Mouse (Mus musculus): Measurements from ENCODE around the gene Aamp.

Gene Aamp

GRCm38 (mm10) chr1:74284543-74285160, at the start of gene Aamp, which contains the start of gene Pnkd:
TSS of gene Aamp (minus strand) at chr1:74284738.
TSS of gene Pnkd (plus strand) at chr1:74284930.
- WGBS, result under 1% methylated on average over 56 of the region's 56 CpGs

DNA sequence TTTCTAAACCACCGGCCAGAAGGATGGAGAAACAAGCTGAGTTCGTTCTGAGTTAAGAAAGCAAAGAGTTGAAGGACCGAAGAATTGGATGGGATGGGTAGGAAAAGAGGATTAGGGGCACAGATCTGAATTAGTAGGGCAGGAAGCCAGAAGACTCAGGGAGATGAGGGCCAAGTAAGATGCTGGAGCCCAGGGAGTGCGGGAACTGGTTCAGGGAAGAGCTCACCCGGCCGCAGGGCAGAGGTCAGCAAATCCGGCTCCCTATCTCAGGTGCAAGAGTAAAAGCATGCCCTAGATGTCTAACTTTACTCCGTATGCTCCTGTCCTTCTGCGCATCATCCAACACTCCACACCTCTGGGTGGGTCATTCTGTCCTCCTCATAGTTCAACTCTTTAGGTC, 48.4 kb upstream of the Aamp start:
- 3% methylated on average over 9 of the region's 9 CpGs for WGBS

- WGBS, result under 1% methylated on average over 36 of the region's 36 CpGs
Observed at GRCm38 (mm10) chr1:74332241-74332763, 47.8 kb upstream of the Aamp start.

DNA sequence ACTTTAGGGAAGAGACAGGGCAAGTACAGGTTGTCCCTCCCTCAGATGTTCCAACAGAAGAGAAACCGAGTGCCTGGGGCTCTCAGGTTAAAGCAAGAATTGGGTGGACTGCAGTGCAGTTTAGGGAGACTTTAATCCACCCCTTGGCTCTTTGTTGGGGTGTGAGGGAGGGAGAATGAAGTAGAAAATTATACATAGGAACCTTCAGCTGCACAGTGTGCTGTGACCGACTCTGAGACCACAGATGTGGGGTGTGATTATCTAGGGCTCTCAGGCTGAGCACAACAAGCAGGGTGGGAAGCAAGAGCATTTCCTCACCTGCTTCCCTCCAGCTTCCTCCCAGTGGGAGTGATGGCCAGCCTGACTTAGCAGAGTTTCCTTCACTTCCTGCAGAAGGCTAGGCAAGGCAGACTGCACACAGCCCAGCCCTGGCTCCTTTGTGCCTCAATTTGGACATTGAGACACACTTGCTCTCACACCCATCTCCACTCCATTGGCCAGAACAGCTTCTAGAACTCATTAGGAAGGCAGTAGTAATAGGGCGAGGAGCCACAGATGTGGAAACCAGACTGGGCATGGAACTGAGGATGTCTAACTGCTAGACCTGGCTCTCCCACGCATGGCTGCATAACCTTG, 46.6 kb upstream of the Aamp start:
- 48% methylated on average over 4 of the region's 4 CpGs for WGBS

- 67% methylated on average over 7 of the region's 7 CpGs for WGBS
Observed at GRCm38 (mm10) chr1:74329899-74330431, 45.4 kb upstream of the Aamp start.

- 77% methylated on average over 2 of the region's 2 CpGs for WGBS
Observed at GRCm38 (mm10) chr1:74326916-74327315, 42.4 kb upstream of the Aamp start.

DNA sequence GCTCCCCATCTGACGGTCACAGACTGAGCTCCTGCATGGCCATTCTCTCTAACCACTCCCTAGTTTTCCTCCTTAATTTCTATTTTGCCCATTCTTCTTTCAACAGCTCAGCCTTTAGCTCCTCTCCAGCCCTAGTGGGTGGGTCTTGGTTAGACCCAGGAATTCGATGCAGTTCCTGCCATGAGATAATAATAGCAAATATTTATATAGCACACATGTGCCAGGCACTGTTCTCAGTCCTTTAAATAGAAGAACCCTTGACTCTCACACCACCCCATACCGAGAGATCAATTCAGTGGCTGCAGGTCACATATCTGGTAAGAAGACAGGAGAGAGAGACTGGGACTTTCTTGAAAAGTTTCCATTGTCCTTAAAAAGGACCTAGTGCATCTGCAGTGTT, 36.9 kb upstream of the Aamp start:
- 83% methylated on average over 3 of the region's 3 CpGs for WGBS

DNA sequence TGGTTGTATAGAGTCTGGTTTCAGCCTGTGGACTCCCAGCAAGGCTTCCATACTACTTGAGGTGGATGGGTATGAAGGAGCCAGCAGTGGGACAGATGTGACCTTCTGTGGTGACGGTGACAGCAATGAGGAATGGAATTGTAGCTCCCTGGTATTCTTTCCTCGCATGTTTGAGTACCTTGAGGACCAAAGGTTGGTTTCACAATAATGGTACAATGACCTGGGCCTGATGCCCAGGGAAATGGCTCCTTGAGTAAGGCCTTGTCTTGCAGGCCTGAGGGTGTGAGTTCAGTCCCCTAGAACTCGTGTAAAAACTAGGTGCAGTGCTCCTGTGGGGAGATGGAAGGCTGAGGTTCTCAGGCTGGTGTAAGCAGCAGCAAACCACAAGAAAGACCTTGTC, 34.2 kb upstream of the Aamp start:
- over 99% methylated on average over 3 of the region's 3 CpGs for WGBS

DNA sequence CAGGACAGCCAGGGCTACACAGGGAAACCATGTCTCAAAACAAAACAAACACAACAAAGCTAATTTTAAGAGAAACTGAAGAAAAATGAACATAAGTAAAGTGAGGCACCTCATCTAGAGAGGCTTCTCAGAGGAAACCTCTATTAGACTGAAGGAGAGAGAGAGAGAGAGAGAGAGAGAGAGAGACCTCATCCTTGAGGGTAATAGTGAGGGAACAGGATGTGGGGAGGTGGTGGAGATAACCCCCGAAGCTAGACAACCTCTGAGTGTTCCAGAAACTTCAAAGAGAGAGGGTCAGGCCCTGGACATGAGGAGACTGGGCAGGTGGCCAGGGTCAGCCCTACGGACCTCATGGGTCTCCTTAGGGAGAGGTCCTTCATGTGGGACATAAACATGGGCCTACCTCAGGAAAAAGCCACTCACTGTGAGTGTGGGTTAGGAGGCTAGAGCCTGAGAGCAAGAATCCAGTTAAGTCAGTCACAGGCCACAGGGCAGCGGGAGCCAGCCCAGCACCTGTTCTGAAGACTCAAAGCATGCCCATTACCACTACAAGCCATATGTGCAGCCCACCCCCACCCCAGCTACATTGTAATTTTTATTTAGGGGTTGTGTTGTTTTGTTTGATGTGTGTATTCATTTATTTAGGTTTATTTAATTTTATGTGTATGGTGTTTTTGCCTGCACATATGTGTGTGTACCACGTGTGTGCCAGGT, 31.7 kb upstream of the Aamp start:
- WGBS, result 78% methylated on average over 4 of the region's 4 CpGs

GRCm38 (mm10) chr1:74314796-74315195, 30.3 kb upstream of the Aamp start:
- 75% methylated on average over 3 of the region's 3 CpGs for WGBS

DNA sequence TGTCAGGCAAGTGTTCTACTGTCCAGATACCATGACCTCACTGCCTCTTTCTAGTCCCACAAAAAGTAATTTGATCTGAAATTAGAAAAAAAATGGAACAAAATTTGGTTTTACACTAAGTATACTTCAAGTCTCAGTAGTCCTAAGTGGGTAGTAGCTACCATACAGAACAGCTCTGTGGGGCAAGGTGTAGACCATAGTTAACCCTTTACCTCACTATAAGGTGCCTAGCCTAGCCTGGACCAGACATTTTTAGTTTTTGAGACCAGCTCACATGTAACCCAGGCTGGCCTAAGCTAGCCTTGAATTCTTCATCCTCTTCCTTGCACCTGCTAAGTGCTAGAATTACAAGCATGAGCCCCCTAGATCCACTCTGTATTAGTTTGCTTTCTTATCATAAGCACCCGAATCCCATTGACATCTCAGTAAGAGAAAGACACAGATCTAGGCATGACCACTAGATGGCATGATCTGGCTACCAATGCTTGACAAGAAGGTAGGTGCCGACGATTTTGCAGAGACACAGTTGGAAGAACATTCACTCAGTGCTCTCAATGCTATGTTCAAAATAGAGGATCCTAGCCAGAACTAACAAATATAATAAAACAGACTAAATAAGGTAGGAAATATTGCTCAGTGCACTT, 28.6 kb upstream of the Aamp start:
- 1% methylated on average over 3 of the region's 3 CpGs for WGBS

DNA sequence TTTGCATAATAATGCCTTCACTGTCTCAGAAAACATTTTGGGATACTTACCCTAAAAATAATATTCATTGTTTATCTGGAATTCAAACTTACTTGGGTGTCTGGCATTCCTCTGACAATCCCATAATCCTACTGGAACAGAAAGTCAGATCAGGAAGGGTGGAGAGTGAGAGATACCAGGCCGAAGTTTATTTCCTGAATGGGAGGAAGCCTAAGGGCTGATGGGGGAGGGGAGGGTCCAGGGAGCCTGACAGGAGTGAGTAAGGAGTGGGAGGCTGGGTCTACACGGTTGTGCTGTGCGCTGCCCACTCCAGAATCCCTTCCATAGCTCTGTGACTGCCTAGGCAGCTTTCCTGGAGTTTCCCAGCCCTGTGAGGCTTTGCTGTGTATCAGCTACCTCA, 25.2 kb upstream of the Aamp start:
- 54% methylated on average over 3 of the region's 3 CpGs for WGBS

- WGBS, result 87% methylated on average over 10 of the region's 10 CpGs
Observed at GRCm38 (mm10) chr1:74308001-74308964, 23.7 kb upstream of the Aamp start.

DNA sequence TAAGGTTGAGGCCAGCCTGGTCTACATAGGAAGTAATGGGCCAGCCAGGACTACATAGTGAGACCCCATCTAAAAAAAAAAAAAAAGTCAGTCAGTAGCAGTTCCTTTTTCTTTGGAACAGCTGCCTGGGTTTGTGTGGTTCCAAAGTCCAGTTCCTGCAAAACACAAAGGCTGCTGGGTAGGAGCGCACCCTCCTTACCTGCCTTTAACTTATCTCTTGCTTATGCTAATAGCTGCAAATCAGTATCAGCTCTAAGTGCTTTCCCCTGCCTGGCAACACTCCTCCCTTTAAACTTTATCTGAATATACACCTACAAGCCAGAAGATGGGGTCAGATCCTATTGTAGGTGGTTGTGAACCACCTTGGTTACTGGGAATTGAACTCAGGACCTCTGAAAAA, 22.6 kb upstream of the Aamp start:
- 100% methylated on average over 1 of the region's 1 CpGs for WGBS

DNA sequence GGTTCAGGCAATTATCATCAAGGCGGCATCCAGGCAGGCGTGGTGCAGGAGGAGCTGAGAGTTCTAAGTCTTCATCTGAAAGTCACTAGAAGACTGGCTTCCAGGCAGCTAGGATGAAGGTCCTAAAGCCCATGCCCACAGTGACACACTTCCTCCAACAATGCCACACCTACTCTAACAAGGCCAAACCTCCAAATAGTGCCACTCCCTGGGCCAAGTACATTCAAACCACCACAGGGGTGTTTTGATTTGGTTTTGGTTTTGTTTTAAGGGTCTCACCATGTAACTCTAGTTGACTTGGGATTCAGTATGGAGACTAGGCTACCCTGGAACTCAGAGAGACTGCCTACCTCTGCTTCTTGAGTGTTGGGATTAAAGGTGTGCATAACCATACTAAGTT, 21.0 kb upstream of the Aamp start, which contains the start of gene Tmbim1:
Gene Tmbim1 (minus strand): TSS at position 101 of the 400 bp plus-strand sequence.
- WGBS, result 97% methylated on average over 2 of the region's 2 CpGs

DNA sequence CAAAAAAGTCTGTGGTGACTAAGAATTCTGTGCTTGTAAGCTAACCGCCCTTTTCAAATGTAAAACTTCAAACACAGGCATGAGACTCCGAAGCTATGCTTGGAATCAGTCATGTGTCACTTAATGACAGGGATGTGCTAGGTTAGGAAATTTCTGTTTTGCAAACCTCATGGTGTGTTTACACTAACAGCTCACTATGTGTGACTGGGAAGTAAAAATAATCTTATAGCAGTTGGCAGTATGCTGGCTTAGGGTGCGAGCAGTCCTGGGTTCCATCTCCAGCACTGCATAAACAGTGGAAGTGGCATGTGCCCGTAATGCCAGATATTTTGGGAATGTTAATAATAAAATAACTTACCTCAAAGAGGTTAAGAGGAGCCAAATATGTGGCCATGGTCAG, 20.4 kb upstream of the Aamp start:
- WGBS, result 73% methylated on average over 4 of the region's 4 CpGs

DNA sequence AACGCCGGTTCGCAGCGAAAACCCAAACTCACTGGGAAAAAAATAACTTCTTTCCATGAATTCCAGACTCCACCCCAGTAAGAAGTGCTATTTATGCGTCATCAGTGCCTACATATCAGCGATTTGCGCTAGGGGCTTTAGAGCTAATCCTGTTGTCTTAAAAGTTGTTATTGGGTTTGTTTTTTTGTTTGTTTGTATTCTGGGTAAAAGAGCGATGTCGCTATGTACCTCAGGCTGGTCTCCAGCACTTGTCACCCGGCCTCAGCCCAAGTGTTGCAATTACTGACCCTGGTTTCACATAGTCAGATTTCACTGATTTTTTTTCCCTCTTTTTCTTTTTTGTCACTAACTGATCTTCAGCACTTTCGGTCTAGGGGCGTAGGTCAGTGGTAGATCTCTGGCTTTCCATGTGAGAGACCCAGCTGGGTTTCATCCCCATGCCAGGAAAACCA, 19.8 kb upstream of the Aamp start:
- 21% methylated on average over 12 of the region's 12 CpGs for WGBS

- WGBS, result 4% methylated on average over 56 of the region's 56 CpGs
Observed at GRCm38 (mm10) chr1:74303509-74304338, 19.2 kb upstream of the Aamp start.

- WGBS, result 71% methylated on average over 2 of the region's 2 CpGs
Observed at GRCm38 (mm10) chr1:74302835-74303234, 18.3 kb upstream of the Aamp start.

DNA sequence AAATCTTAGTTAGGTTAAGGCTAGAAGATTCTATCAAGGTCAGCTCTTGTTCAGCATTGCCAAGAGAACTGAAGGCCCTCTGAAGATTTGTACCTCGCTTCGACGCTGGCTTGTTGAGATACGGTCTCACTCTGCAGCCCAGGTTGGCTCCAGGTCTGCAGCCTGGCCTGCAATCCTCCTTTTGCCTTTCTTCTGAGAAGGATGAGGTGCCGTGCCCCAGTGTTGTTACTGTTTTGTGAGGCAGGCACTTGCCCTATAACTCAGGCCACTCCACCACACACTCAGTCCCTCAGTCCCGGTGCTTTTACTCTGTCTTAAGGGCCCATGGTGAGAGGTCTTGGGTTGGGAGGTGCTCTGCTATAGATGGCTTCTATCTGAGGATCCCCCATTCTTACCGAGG, 17.7 kb upstream of the Aamp start:
- WGBS, result 78% methylated on average over 7 of the region's 7 CpGs

Measured in cerebral cortex, adult 2 months (tissue).